Comparison of ENCODE assay signal across 16 mouse cellular contexts in genomic region chr17:29432666-29433065, GRCm38 (mm10). TPM values are rescaled to one million over a fixed set of nuclear protein-coding genes. Genes with fewer than 3 reads are reported as not detected.
A peak's percentile ranks its signal among the peaks of the same experiment; 100 is the strongest.
DNase-seq lines count a peak whose midpoint lies in the region; ATAC-seq and TF ChIP-seq lines count a peak whose summit lies in the region.
"Had no signal": no experiment of that assay in that cellular context is flagged by ENCODE, and none has a peak within 500 bp of the region (broad histone marks: within the 10 kb centered on the region; RNA-seq: fewer than 3 reads in every experiment).

No protein-coding gene starts in this region.

- H3K4me1 ChIP-seq in heart, adult 2 months (ENCODE audit: control insufficient read depth, insufficient read depth, low read length), result peaks cover 10% of the 10 kb centered on the region
- H3K4me1 ChIP-seq in hindbrain, embryonic 11.5 days (replicated peaks; ENCODE audit: control insufficient read depth, insufficient read depth, low read length), result no peaks in the 10 kb centered on the region
- H3K4me1 ChIP-seq in hindbrain, embryonic 12.5 days, result peaks cover 31% of the 10 kb centered on the region
- peaks cover 7% of the 10 kb centered on the region; the same call in 1 of the 2 replicates for H3K4me1 ChIP-seq in brown adipose tissue, adult 24 weeks (ENCODE audit: control insufficient read depth, insufficient read depth, insufficient read length, low read length)
- H3K4me1 ChIP-seq in liver, embryonic 14.5 days (replicated peaks; ENCODE audit: control insufficient read depth in 2 of 2, insufficient read depth in 2 of 2, low read length in 1 of 2), result peaks cover 47 to 60% of the 10 kb centered on the region in 2 experiments

- H3K9ac ChIP-seq in heart, adult 2 months (ENCODE audit: low read depth, low read length), result no peak overlapping the region
- H3K9ac ChIP-seq in hindbrain, embryonic 11.5 days (ENCODE audit: low read depth, low read length), result no peak overlapping the region
- H3K9ac ChIP-seq in hindbrain, embryonic 12.5 days, result no peak overlapping the region
- H3K9ac ChIP-seq in liver, embryonic 14.5 days (replicated peaks), result peak overlapping the region; percentile 69
- H3K9ac ChIP-seq: embryonic facial prominence, embryonic 15.5 days; limb, embryonic 12.5 days had no signal

- H3K4me3 ChIP-seq in heart, adult 2 months, result no peak overlapping the region
- no peak overlapping the region for H3K4me3 ChIP-seq in hindbrain, embryonic 11.5 days (ENCODE audit: low read depth, low read length)
- no peak overlapping the region for H3K4me3 ChIP-seq in hindbrain, embryonic 12.5 days
- no peak overlapping the region for H3K4me3 ChIP-seq in brown adipose tissue, adult 24 weeks (ENCODE audit: insufficient read depth, low read depth, low read length)
- H3K4me3 ChIP-seq in liver, embryonic 14.5 days (ENCODE audit: insufficient read depth in 1 of 2, low read depth in 2 of 2, low read length in 2 of 2), result no peak overlapping the region
- H3K4me3 ChIP-seq: embryonic facial prominence, embryonic 15.5 days; limb, embryonic 12.5 days had no signal

- no peak for TF ChIP-seq EP300 in heart, adult 2 months (IDR thresholded peaks at IDR 0.05; ENCODE audit: insufficient read depth, low read depth, low read length)
- TF ChIP-seq EP300 in liver, embryonic 14.5 days (IDR thresholded peaks at IDR 0.05; ENCODE audit: low read depth), result no peak

- no peaks in the 10 kb centered on the region for H3K27me3 ChIP-seq in heart, adult 2 months (ENCODE audit: control insufficient read depth, insufficient read depth, low read length)
- no peaks in the 10 kb centered on the region for H3K27me3 ChIP-seq in hindbrain, embryonic 11.5 days (ENCODE audit: control insufficient read depth, insufficient read depth, low read length)
- H3K27me3 ChIP-seq in hindbrain, embryonic 12.5 days, result no peaks in the 10 kb centered on the region
- H3K27me3 ChIP-seq in liver, embryonic 14.5 days (ENCODE audit: control insufficient read depth, insufficient read depth, low read length), result no peaks in the 10 kb centered on the region; the same call in 1 of the 2 replicates
- H3K27me3 ChIP-seq: embryonic facial prominence, embryonic 15.5 days; limb, embryonic 12.5 days had no signal

- TF ChIP-seq POLR2A in heart, adult 2 months (IDR thresholded peaks at IDR 0.05; ENCODE audit: insufficient read depth, low read depth, low read length), result no peak

- 88% methylated on average over 8 of the region's 8 CpGs for WGBS in heart, adult 2 months
- 94% methylated on average over 8 of the region's 8 CpGs for WGBS in hindbrain, embryonic 11.5 days
- whole genome bisulfite sequencing in hindbrain, embryonic 12.5 days, result 94% methylated on average over 8 of the region's 8 CpGs
- 77% methylated on average over 8 of the region's 8 CpGs for WGBS in liver, embryonic 14.5 days (ENCODE audit: insufficient replicate concordance)

- no peak overlapping the region for H3K4me2 ChIP-seq in hindbrain, embryonic 11.5 days (replicated peaks; ENCODE audit: low read depth, low read length)
- H3K4me2 ChIP-seq in hindbrain, embryonic 12.5 days (replicated peaks), result no peak overlapping the region
- peak overlapping the region; percentile 63; the same call in 1 of the 2 replicates for H3K4me2 ChIP-seq in liver, embryonic 14.5 days (ENCODE audit: low read depth)
- H3K4me2 ChIP-seq: embryonic facial prominence, embryonic 15.5 days; limb, embryonic 12.5 days had no signal

- H3K79me2 ChIP-seq in heart, adult 2 months (replicated peaks; ENCODE audit: control insufficient read depth, insufficient read depth, low read length), result no peaks in the 10 kb centered on the region

- TF ChIP-seq CTCF in heart, adult 2 months (IDR thresholded peaks at IDR 0.05), result no peak
- TF ChIP-seq CTCF in liver, embryonic 14.5 days (IDR thresholded peaks at IDR 0.05; ENCODE audit: low read depth), result no peak

- no peak for DNase-seq in heart, adult 2 months
- DNase-seq in heart, adult 9 months (ENCODE audit: low spot score in 2 of 2), result no peak
- DNase-seq in hindbrain, embryonic 11.5 days (ENCODE audit: low spot score), result no peak
- no peak for DNase-seq in liver, embryonic 14.5 days (ENCODE audit: low read depth in 3 of 3, low spot score in 3 of 3)
- no peak for DNase-seq in lung, postnatal 14 days
- no peak for DNase-seq in cerebellum, adult 9-11 months
- DNase-seq: adrenal gland, postnatal 25 days; cerebellum, postnatal 10 days; kidney, adult 8-10 months; kidney, postnatal 25 days; right cerebral cortex, postnatal 14 days; thymus, postnatal 14 days had no signal

- ATAC-seq in hindbrain, embryonic 11.5 days (ENCODE audit: low FRiP score), result no peak
- ATAC-seq in hindbrain, embryonic 12.5 days (ENCODE audit: low FRiP score), result no peak
- ATAC-seq in liver, embryonic 14.5 days (ENCODE audit: insufficient read depth), result no peak

- peak overlapping the region; percentile 71 for H3K27ac ChIP-seq in heart, adult 2 months
- H3K27ac ChIP-seq in hindbrain, embryonic 11.5 days (ENCODE audit: low read depth, low read length), result peak overlapping the region; percentile 36; the same call in 1 of the 2 replicates
- H3K27ac ChIP-seq in hindbrain, embryonic 12.5 days, result no peak overlapping the region
- peak overlapping the region; percentile 57 for H3K27ac ChIP-seq in brown adipose tissue, adult 24 weeks (replicated peaks; ENCODE audit: low read depth, low read length)
- peak overlapping the region; percentile 91 for H3K27ac ChIP-seq in liver, embryonic 14.5 days
- H3K27ac ChIP-seq: embryonic facial prominence, embryonic 15.5 days had no signal

- intact Hi-C loops in heart, adult 2 months (cut with DNase I), result no loop called here

- H3K9me3 ChIP-seq in hindbrain, embryonic 11.5 days (ENCODE audit: control insufficient read depth, low read length), result no peaks in the 10 kb centered on the region
- no peaks in the 10 kb centered on the region for H3K9me3 ChIP-seq in hindbrain, embryonic 12.5 days (replicated peaks)
- H3K9me3 ChIP-seq in liver, embryonic 14.5 days (ENCODE audit: control insufficient read depth, low read length), result no peaks in the 10 kb centered on the region
- H3K9me3 ChIP-seq: embryonic facial prominence, embryonic 15.5 days; limb, embryonic 12.5 days had no signal

- H3K36me3 ChIP-seq in heart, adult 2 months (ENCODE audit: control insufficient read depth, insufficient read depth, low read length), result no peaks in the 10 kb centered on the region
- H3K36me3 ChIP-seq in hindbrain, embryonic 11.5 days (ENCODE audit: control insufficient read depth, insufficient read depth, low read length), result no peaks in the 10 kb centered on the region
- no peaks in the 10 kb centered on the region for H3K36me3 ChIP-seq in hindbrain, embryonic 12.5 days
- no peaks in the 10 kb centered on the region for H3K36me3 ChIP-seq in liver, embryonic 14.5 days (replicated peaks; ENCODE audit: control insufficient read depth, insufficient read depth, low read depth)
- H3K36me3 ChIP-seq: embryonic facial prominence, embryonic 15.5 days; limb, embryonic 12.5 days had no signal

RNA-seq across cellular contexts. Expression of gene Pim1, which starts 57.9 kb away (rescaled TPM):
- total RNA-seq in heart, adult 2 months (2021), result 10 to 100 TPM; 17.2 to 20.5 TPM
- polyA plus RNA-seq in heart, adult 2 months (2012; rRNA removed), result 24.6 and 27.9 TPM in 2 replicates
- 16.8 and 18.1 TPM in 2 replicates for polyA plus RNA-seq in hindbrain, embryonic 11.5 days (2014; fragmentation: Nextera tagmentation; extraction: Ambion mirVana)
- 17.8 and 19.2 TPM in 2 replicates for polyA plus RNA-seq in hindbrain, embryonic 12.5 days (2016; fragmentation: Nextera tagmentation; extraction: Ambion mirVana)
- 77.0 and 152 TPM in 2 replicates for polyA plus RNA-seq in brown adipose tissue, adult 24 weeks (2012; ENCODE audit: insufficient read depth, insufficient read length, missing spikeins)
- polyA plus RNA-seq in liver, embryonic 14.5 days (2012; rRNA removed), result 61.4 and 64.5 TPM in 2 replicates
- 60.4 and 69.9 TPM in 2 replicates for polyA plus RNA-seq in liver, embryonic 14.5 days (2014; fragmentation: Nextera tagmentation; extraction: Ambion mirVana)
